Mouse (Mus musculus) spleen, adult 2 months (tissue): Measurements from ENCODE around the gene Cenpm. TPM values are rescaled to one million over a fixed set of nuclear protein-coding genes. Genes with fewer than 3 reads are reported as not detected.

Source experiments
- DNase-seq, 2 experiments: peaks; one replicate each; pipeline versions ENCODE4 v3.0.0 to v3.0.0-alpha.2; 2012 to 2021; ENCODE audit warnings: low spot score in 2 of 2, low read depth in 1 of 2
- H3K27ac ChIP-seq: fragments of 200-500 bp; 2 replicates; pipeline ENCODE4 v1.5.1; 2012; ENCODE audit warnings: low read length, inconsistent platforms; ENCODE audit not compliant: insufficient read depth
- H3K27me3 ChIP-seq: fragments of 200-500 bp; 2 replicates; pipeline ENCODE4 v1.6.1; 2012; ENCODE audit warnings: mild to moderate bottlenecking, moderate library complexity, low read length, inconsistent platforms; ENCODE audit not compliant: control insufficient read depth, insufficient read depth
- H3K36me3 ChIP-seq: fragments of 200-500 bp; 2 replicates; pipeline ENCODE4 v1.6.1; 2012; ENCODE audit warnings: mild to moderate bottlenecking, low read length, inconsistent platforms; ENCODE audit not compliant: control insufficient read depth, insufficient read depth
- H3K4me1 ChIP-seq: fragments of 200-500 bp; 2 replicates; pipeline ENCODE4 v1.6.1; 2011; ENCODE audit warnings: inconsistent platforms; ENCODE audit not compliant: control insufficient read depth, insufficient read depth, insufficient read length
- H3K4me3 ChIP-seq: fragments of 200-500 bp; 2 replicates; pipeline ENCODE4 v1.5.1; 2011; ENCODE audit warnings: mild to moderate bottlenecking, inconsistent platforms; ENCODE audit not compliant: insufficient read depth, insufficient read length; ENCODE audit errors: extremely low read depth
- CTCF ChIP-seq: fragments of 200-500 bp; IDR thresholded peaks from 2 replicates; pipeline ENCODE4 v1.5.1; 2011; ENCODE audit warnings: mild to moderate bottlenecking, inconsistent platforms; ENCODE audit not compliant: insufficient read depth, insufficient read length, insufficient replicate concordance; ENCODE audit errors: extremely low read depth
- POLR2A ChIP-seq: fragments of 200-500 bp; IDR thresholded peaks from 2 replicates; pipeline ENCODE4 v1.6.1; 2011; ENCODE audit warnings: low read depth, low read length, inconsistent platforms
- WGBS: fragments of 180-500 bp; shearing (Covaris S2); methylation state at CpG from one replicate; pipeline ENCODE4 v1.1.7; 2018; 5-methylcytosine and 5-hydroxymethylcytosine counted together
- polyA plus RNA-seq: library from polyadenylated mRNA; depleted of rRNA; stranded (reverse); fragments of >200 nt; gene quantifications from 2 replicates; pipeline ENCODE4 v1.2.3, GENCODE M21; 2012

The Cenpm gene
- polyA plus RNA-seq, 1 experiment = 10.2 TPM

GRCm38 (mm10) chr15:82243742-82244114, 820 bp downstream of the Cenpm start:
- Histone ChIP-seq H3K27ac (no peak overlapping the region), H3K4me3 (peak overlapping the region; percentile 99), H3K4me1 (no peaks in the 10 kb centered on the region; the same call in 1 of the 2 replicates), H3K36me3 (no peaks in the 10 kb centered on the region), H3K27me3 (no peaks in the 10 kb centered on the region)
- WGBS = 2% methylated on average over 12 of the region's 12 CpGs
- no peak for TF ChIP-seq CTCF
- DNase-seq = no peak

DNA sequence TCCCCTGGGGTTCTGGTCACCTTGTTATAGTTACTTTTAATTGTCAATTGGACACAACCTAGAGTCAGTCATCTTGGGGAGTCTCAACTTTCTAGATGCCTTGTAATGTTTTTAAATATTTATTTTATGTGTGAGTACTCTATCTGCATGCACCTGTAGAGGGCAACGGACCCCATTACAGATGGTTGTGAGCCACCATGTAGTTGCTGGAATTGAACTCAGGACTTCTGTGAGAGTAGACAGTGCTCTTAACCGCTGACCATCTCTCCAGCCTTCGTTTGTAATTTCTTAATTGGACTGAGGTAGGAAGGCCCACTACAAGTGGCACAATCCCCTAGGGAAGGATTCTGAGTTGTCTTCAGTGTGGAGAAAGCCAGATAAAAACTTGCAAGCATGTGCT, 1.2 kb downstream of the Cenpm start:
- 74% methylated on average over 3 of the region's 3 CpGs for WGBS
- H3K4me3 ChIP-seq = peak overlapping the region; percentile 99
- no peak overlapping the region for H3K27ac ChIP-seq
- no peaks in the 10 kb centered on the region; the same call in 1 of the 2 replicates for H3K4me1 ChIP-seq
- no peaks in the 10 kb centered on the region for H3K27me3 ChIP-seq
- no peak for TF ChIP-seq POLR2A
- no peak for TF ChIP-seq CTCF
- no peak for DNase-seq
- H3K36me3 ChIP-seq = no peaks in the 10 kb centered on the region

GRCm38 (mm10) chr15:82236565-82236964, 8.0 kb downstream of the Cenpm start:
- no peak for TF ChIP-seq POLR2A
- peak; percentile 96 for TF ChIP-seq CTCF
- no peaks in the 10 kb centered on the region for H3K27me3 ChIP-seq
- peaks cover 24% of the 10 kb centered on the region for H3K4me1 ChIP-seq
- no peak overlapping the region for H3K27ac ChIP-seq
- no peak overlapping the region for H3K4me3 ChIP-seq
- DNase-seq = peak; percentile 64 to 86
- 29% methylated on average over 5 of the region's 5 CpGs for WGBS
- no peaks in the 10 kb centered on the region for H3K36me3 ChIP-seq

DNA sequence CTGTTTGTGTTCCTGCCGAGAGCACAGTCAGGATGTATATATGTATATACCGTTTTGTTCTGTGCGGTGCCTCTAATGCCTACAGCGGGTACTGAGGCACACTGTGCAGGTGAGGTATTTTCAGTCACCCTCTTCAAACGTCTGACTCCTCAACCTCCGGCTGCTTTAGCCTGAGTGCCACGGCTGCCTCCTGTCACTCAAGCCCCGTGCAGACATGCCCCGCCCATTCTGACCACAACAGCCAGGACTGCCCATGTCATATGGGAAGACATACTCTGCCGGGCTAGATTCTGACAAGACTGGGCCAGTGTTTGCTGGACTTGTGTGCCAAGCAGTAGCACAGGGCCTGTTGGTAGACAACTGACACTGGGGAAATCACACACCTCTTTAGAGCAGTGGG, 8.9 kb downstream of the Cenpm start:
- TF ChIP-seq POLR2A (no peak), CTCF (no peak)
- Histone ChIP-seq H3K27ac (peak overlapping the region; percentile 57), H3K4me3 (no peak overlapping the region), H3K27me3 (no peaks in the 10 kb centered on the region), H3K4me1 (peaks cover 33% of the 10 kb centered on the region), H3K36me3 (no peaks in the 10 kb centered on the region)
- DNase-seq = no peak
- 49% methylated on average over 10 of the region's 10 CpGs for WGBS

DNA sequence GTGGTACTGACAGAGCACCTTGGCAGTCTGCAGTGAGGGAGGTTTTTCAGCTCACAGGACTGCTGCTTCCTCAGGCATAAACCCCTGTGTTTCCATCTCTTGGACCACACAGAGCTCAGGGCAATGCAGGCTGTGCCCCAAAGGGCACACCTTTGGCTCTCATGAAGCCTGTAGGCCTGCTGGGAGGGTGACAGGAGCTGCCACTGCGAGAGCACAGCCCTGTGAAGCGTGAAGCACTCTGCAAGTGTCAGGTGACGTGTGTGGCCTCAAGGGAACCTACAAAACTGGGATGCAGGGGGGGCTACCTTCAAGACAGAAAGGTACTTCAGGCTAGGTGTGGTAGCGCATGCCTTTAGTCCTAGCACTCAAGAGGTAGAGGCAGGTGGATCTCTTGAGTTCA, 11.9 kb downstream of the Cenpm start:
- Histone ChIP-seq H3K4me1 (peaks cover 45% of the 10 kb centered on the region), H3K27ac (peak overlapping the region; percentile 76), H3K36me3 (no peaks in the 10 kb centered on the region), H3K27me3 (no peaks in the 10 kb centered on the region), H3K4me3 (no peak overlapping the region)
- peak in 1 of 2 experiments; percentile 74 for DNase-seq
- TF ChIP-seq POLR2A (no peak), CTCF (no peak)
- 52% methylated on average over 4 of the region's 4 CpGs for WGBS

- TF ChIP-seq POLR2A = no peak
- no peak for TF ChIP-seq CTCF
- Histone ChIP-seq H3K4me3 (no peak overlapping the region), H3K27ac (peak overlapping the region; percentile 76), H3K27me3 (no peaks in the 10 kb centered on the region), H3K36me3 (no peaks in the 10 kb centered on the region), H3K4me1 (peaks cover 46% of the 10 kb centered on the region)
- WGBS = 62% methylated on average over 11 of the region's 11 CpGs
- DNase-seq = no peak
Observed at GRCm38 (mm10) chr15:82231591-82232378, 12.8 kb downstream of the Cenpm start.

DNA sequence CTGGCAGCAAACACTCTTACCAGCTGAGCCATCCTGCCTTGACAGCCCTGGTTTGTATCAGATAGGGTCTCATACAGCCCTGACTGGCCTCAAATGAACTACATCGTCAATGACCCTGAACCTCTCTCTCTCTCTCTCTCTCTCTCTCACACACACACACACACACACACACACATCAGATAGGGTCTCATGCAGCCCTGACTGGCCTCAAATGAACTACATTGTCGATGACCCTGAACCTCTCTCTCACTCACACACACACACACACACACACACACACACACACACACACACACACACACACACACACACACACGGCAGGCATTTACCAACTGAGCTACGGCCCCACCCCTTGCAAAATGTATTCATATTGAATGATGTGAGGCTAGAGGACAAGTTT, 13.4 kb downstream of the Cenpm start:
- no peaks in the 10 kb centered on the region for H3K36me3 ChIP-seq
- H3K27me3 ChIP-seq = no peaks in the 10 kb centered on the region
- TF ChIP-seq POLR2A (no peak), CTCF (no peak)
- H3K27ac ChIP-seq = peak overlapping the region; percentile 76; the same call in 1 of the 2 replicates
- DNase-seq = no peak
- H3K4me1 ChIP-seq = peaks cover 53% of the 10 kb centered on the region
- no peak overlapping the region for H3K4me3 ChIP-seq
- 64% methylated on average over 4 of the region's 4 CpGs for WGBS
